Mouse (Mus musculus) lung, postnatal 0 days (tissue): ENCODE measurements around the gene Ipo13.

Experiments used
- CTCF ChIP-seq: IDR thresholded peaks from 2 replicates; pipeline ENCODE4 v1.5.1; 2016; ENCODE audit warnings: antibody characterized with exemption, mild to moderate bottlenecking
- EP300 ChIP-seq: IDR thresholded peaks from 2 replicates; pipeline ENCODE4 v1.6.1; 2016; ENCODE audit warnings: antibody characterized with exemption, mild to moderate bottlenecking, control low read depth

DNA sequence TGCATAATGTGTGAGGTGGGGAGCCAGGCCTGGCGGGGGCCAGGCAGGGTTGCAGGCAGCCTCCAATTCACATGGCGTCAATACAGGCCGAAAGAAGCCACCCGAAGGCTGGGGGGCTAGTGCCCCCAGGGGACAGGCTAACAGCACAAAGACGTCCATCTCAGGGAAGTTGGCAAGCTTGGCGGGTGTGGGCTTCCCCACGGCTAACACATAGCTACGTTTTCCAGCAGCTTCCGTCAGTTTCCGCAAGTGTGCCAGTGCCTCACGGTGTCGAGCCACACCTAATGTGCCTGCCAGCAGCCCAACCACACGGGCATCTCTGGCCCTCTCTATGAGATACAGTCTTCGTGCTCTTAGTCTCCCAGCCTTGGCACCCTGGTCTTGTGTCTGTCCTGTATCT is 24.8 kb downstream of the Ipo13 start:
- TF ChIP-seq CTCF (no peak), EP300 (no peak)
